ENCODE assay signal across 22 mouse cellular contexts in the genomic region with DNA sequence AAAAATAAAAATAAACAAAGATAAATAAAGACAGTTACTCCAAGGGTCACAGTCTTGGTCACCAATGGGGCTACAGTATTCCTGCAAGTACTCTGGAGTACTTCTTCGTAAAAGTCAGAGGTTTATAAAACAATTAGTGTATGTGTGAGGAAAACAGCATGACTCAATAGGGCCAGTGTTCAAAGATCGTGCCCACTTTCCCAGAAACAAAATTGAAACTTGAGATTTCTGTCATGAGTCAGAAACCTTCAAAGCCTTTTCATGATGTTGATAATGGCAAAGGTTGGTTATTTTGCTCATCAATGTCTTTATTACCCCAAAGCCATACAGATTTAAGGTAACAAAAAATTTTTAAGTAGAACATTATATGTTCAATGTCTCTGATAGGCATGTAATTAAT. TPM values are rescaled to one million over a fixed set of nuclear protein-coding genes. Genes with fewer than 3 reads are reported as not detected.
"Had no signal": no experiment of that assay in that cellular context is flagged by ENCODE, and none has a peak within 500 bp of the region (broad histone marks: within the 10 kb centered on the region; RNA-seq: fewer than 3 reads in every experiment).

No protein-coding gene starts in this region.

- H3K36me3 ChIP-seq: midbrain, embryonic 13.5 days; midbrain, embryonic 15.5 days; neural tube, embryonic 13.5 days; neural tube, embryonic 15.5 days; stomach, embryonic 15.5 days had no signal

- ATAC-seq: midbrain, embryonic 13.5 days; midbrain, embryonic 15.5 days had no signal

- H3K4me3 ChIP-seq: megakaryocyte, embryonic 14.5 days; midbrain, embryonic 13.5 days; midbrain, embryonic 15.5 days; neural tube, embryonic 13.5 days; neural tube, embryonic 15.5 days; stomach, embryonic 15.5 days had no signal

- H3K9ac ChIP-seq: liver, embryonic 14.5 days; lung, embryonic 14.5 days; midbrain, embryonic 13.5 days; midbrain, embryonic 15.5 days; neural tube, embryonic 13.5 days; neural tube, embryonic 15.5 days; stomach, embryonic 15.5 days had no signal

- H3K9me3 ChIP-seq: megakaryocyte, embryonic 14.5 days; midbrain, embryonic 13.5 days; midbrain, embryonic 15.5 days; neural tube, embryonic 13.5 days; neural tube, embryonic 15.5 days; stomach, embryonic 15.5 days had no signal

- H3K4me2 ChIP-seq: lung, embryonic 14.5 days; midbrain, embryonic 11.5 days; midbrain, embryonic 13.5 days; midbrain, embryonic 15.5 days; neural tube, embryonic 13.5 days; neural tube, embryonic 15.5 days; stomach, embryonic 15.5 days had no signal

- DNase-seq: lung, adult 18-20 months; lung, embryonic 14.5 days; lung, postnatal 14 days; lung, postnatal 36 days; retina, postnatal 1 day; right cerebral cortex, adult 18-20 months; thymus, adult 18-20 months; thymus, postnatal 36 days had no signal

- H3K27ac ChIP-seq: liver, embryonic 14.5 days; macrophage; midbrain, embryonic 13.5 days; midbrain, embryonic 15.5 days; neural tube, embryonic 13.5 days; neural tube, embryonic 15.5 days; stomach, embryonic 15.5 days; stomach, postnatal 0 days had no signal

- H3K4me1 ChIP-seq: midbrain, embryonic 13.5 days; midbrain, embryonic 15.5 days; neural tube, embryonic 13.5 days; neural tube, embryonic 15.5 days; stomach, embryonic 15.5 days had no signal

- H3K27me3 ChIP-seq: megakaryocyte, embryonic 14.5 days; midbrain, embryonic 13.5 days; midbrain, embryonic 15.5 days; neural tube, embryonic 13.5 days; neural tube, embryonic 15.5 days; stomach, embryonic 15.5 days had no signal

RNA-seq across cellular contexts. Expression of gene Ctla4, which starts 53.1 kb away (rescaled TPM):
- polyA plus RNA-seq: liver, embryonic 14.5 days; liver, embryonic 16.5 days; lung, embryonic 14.5 days; macrophage; midbrain, embryonic 11.5 days; midbrain, embryonic 13.5 days; midbrain, embryonic 15.5 days; midbrain, postnatal 0 days; neural tube, embryonic 11.5 days; neural tube, embryonic 13.5 days; neural tube, embryonic 15.5 days; stomach, embryonic 15.5 days; stomach, postnatal 0 days; testis, adult 2 months had no signal
